Mouse (Mus musculus) ES-CJ7 (cell line): Measurements from ENCODE around the gene Olfr447.

Experiments
- DNase-seq: peaks from one replicate; pipeline ENCODE4 v3.0.0; 2011; ENCODE audit warnings: low read depth, low spot score

The Olfr447 gene

GRCm38 (mm10) chr6:42908578-42908977 is at the start of gene Olfr447:
TSS of gene Olfr447 (plus strand) at chr6:42908878.
- DNase-seq = no peak

GRCm38 (mm10) chr6:42860222-42860819 is 48.4 kb upstream of the Olfr447 start:
- peak; percentile 63 for DNase-seq

GRCm38 (mm10) chr6:42869695-42870094 is 39.0 kb upstream of the Olfr447 start:
- DNase-seq = no peak

- no peak for DNase-seq
Observed at GRCm38 (mm10) chr6:42876323-42876722, 32.4 kb upstream of the Olfr447 start.

GRCm38 (mm10) chr6:42890141-42890540 is 18.5 kb upstream of the Olfr447 start, which contains the start of gene Olfr448:
TSS of gene Olfr448 (plus strand) at chr6:42890441.
- no peak for DNase-seq

- DNase-seq = no peak
Observed at GRCm38 (mm10) chr6:42900345-42900744, 8.3 kb upstream of the Olfr447 start.

GRCm38 (mm10) chr6:42921077-42921476 is 12.4 kb downstream of the Olfr447 start, which contains the start of gene Olfr446:
TSS of gene Olfr446 (plus strand) at chr6:42921377.
- DNase-seq = no peak

GRCm38 (mm10) chr6:42948767-42949166 is 40.1 kb downstream of the Olfr447 start, which contains the start of gene Olfr444:
TSS of gene Olfr444 (plus strand) at chr6:42949067.
- no peak for DNase-seq
